Mouse (Mus musculus): ENCODE results near the gene Gsg1. TPM values are rescaled to one million over a fixed set of nuclear protein-coding genes. Genes with fewer than 3 reads are reported as not detected.

Gene Gsg1
- polyA plus RNA-seq, 1 experiment from 2014 or later, result 0.13 TPM

- Histone ChIP-seq H3K4me3 (ENCODE audit: low read depth, low read length) (no peak overlapping the region), H3K27ac (ENCODE audit: low read length) (no peak overlapping the region), H3K4me1 (ENCODE audit: control insufficient read depth, low read depth, low read length) (no peaks in the 10 kb centered on the region), H3K9me3 (replicated peaks; ENCODE audit: control insufficient read depth, low read length) (no peaks in the 10 kb centered on the region), H3K27me3 (ENCODE audit: control insufficient read depth, insufficient read depth, low read depth, low read length) (no peaks in the 10 kb centered on the region), H3K4me2 (ENCODE audit: low read depth, low read length) (no peak overlapping the region), H3K9ac (ENCODE audit: low read depth, low read length) (no peak overlapping the region), H3K36me3 (ENCODE audit: control insufficient read depth, insufficient read depth) (no peaks in the 10 kb centered on the region)
- WGBS (ENCODE audit: insufficient replicate concordance), result 45% methylated on average over 10 of the region's 10 CpGs
- ATAC-seq (ENCODE audit: low read depth), result no peak
Measured at GRCm38 (mm10) chr6:135279856-135280255, 25.7 kb upstream of the Gsg1 start.

GRCm38 (mm10) chr6:135279286-135279685 lies 25.1 kb upstream of the Gsg1 start:
- Histone ChIP-seq H3K27ac (ENCODE audit: low read length) (no peak overlapping the region), H3K27me3 (ENCODE audit: control insufficient read depth, insufficient read depth, low read depth, low read length) (no peaks in the 10 kb centered on the region), H3K36me3 (ENCODE audit: control insufficient read depth, insufficient read depth) (no peaks in the 10 kb centered on the region), H3K4me1 (ENCODE audit: control insufficient read depth, low read depth, low read length) (no peaks in the 10 kb centered on the region), H3K9ac (ENCODE audit: low read depth, low read length) (no peak overlapping the region), H3K9me3 (replicated peaks; ENCODE audit: control insufficient read depth, low read length) (no peaks in the 10 kb centered on the region), H3K4me2 (ENCODE audit: low read depth, low read length) (no peak overlapping the region), H3K4me3 (ENCODE audit: low read depth, low read length) (no peak overlapping the region)
- no peak for ATAC-seq (ENCODE audit: low read depth)
- 56% methylated on average over 5 of the region's 5 CpGs for WGBS (ENCODE audit: insufficient replicate concordance)

GRCm38 (mm10) chr6:135278302-135278701 lies 24.2 kb upstream of the Gsg1 start:
- 62% methylated on average over 6 of the region's 6 CpGs for WGBS (ENCODE audit: insufficient replicate concordance)
- no peaks in the 10 kb centered on the region for H3K4me1 ChIP-seq (ENCODE audit: control insufficient read depth, low read depth, low read length)

GRCm38 (mm10) chr6:135276474-135277295 lies 22.5 kb upstream of the Gsg1 start:
- Histone ChIP-seq H3K27ac (ENCODE audit: low read length) (no peak overlapping the region), H3K36me3 (ENCODE audit: control insufficient read depth, insufficient read depth) (no peaks in the 10 kb centered on the region), H3K9ac (ENCODE audit: low read depth, low read length) (no peak overlapping the region), H3K4me2 (ENCODE audit: low read depth, low read length) (no peak overlapping the region), H3K9me3 (replicated peaks; ENCODE audit: control insufficient read depth, low read length) (no peaks in the 10 kb centered on the region), H3K4me3 (ENCODE audit: low read depth, low read length) (no peak overlapping the region), H3K27me3 (ENCODE audit: control insufficient read depth, insufficient read depth, low read depth, low read length) (no peaks in the 10 kb centered on the region), H3K4me1 (ENCODE audit: control insufficient read depth, low read depth, low read length) (no peaks in the 10 kb centered on the region)
- WGBS (ENCODE audit: insufficient replicate concordance), result 51% methylated on average over 6 of the region's 6 CpGs
- no peak for ATAC-seq (ENCODE audit: low read depth)

More at GRCm38 (mm10) chr6:135278302-135278701, 24.2 kb upstream of the Gsg1 start:
- Histone ChIP-seq H3K9ac (ENCODE audit: low read depth, low read length) (no peak overlapping the region), H3K36me3 (ENCODE audit: control insufficient read depth, insufficient read depth) (no peaks in the 10 kb centered on the region), H3K4me3 (ENCODE audit: low read depth, low read length) (no peak overlapping the region), H3K4me2 (ENCODE audit: low read depth, low read length) (no peak overlapping the region), H3K27ac (ENCODE audit: low read length) (no peak overlapping the region), H3K27me3 (ENCODE audit: control insufficient read depth, insufficient read depth, low read depth, low read length) (no peaks in the 10 kb centered on the region), H3K9me3 (replicated peaks; ENCODE audit: control insufficient read depth, low read length) (no peaks in the 10 kb centered on the region)
- ATAC-seq (ENCODE audit: low read depth), result no peak

GRCm38 (mm10) chr6:135275231-135275630 lies 21.1 kb upstream of the Gsg1 start:
- no peaks in the 10 kb centered on the region for H3K36me3 ChIP-seq (ENCODE audit: control insufficient read depth, insufficient read depth)
- H3K4me2 ChIP-seq (ENCODE audit: low read depth, low read length), result no peak overlapping the region
- H3K4me1 ChIP-seq (ENCODE audit: control insufficient read depth, low read depth, low read length), result no peaks in the 10 kb centered on the region
- no peak for ATAC-seq (ENCODE audit: low read depth)
- 41% methylated on average over 4 of the region's 4 CpGs for WGBS (ENCODE audit: insufficient replicate concordance)
- H3K27me3 ChIP-seq (ENCODE audit: control insufficient read depth, insufficient read depth, low read depth, low read length), result no peaks in the 10 kb centered on the region
- no peak overlapping the region for H3K9ac ChIP-seq (ENCODE audit: low read depth, low read length)
- no peak overlapping the region for H3K4me3 ChIP-seq (ENCODE audit: low read depth, low read length)
- H3K27ac ChIP-seq (ENCODE audit: low read length), result no peak overlapping the region
- no peaks in the 10 kb centered on the region for H3K9me3 ChIP-seq (replicated peaks; ENCODE audit: control insufficient read depth, low read length)

- Histone ChIP-seq H3K27me3 (ENCODE audit: control insufficient read depth, insufficient read depth, low read depth, low read length) (no peaks in the 10 kb centered on the region), H3K27ac (ENCODE audit: low read length) (no peak overlapping the region), H3K9ac (ENCODE audit: low read depth, low read length) (no peak overlapping the region), H3K4me2 (ENCODE audit: low read depth, low read length) (no peak overlapping the region), H3K9me3 (replicated peaks; ENCODE audit: control insufficient read depth, low read length) (no peaks in the 10 kb centered on the region), H3K4me1 (ENCODE audit: control insufficient read depth, low read depth, low read length) (no peaks in the 10 kb centered on the region), H3K36me3 (ENCODE audit: control insufficient read depth, insufficient read depth) (no peaks in the 10 kb centered on the region), H3K4me3 (ENCODE audit: low read depth, low read length) (no peak overlapping the region)
- WGBS (ENCODE audit: insufficient replicate concordance), result 53% methylated on average over 6 of the region's 6 CpGs
- no peak for ATAC-seq (ENCODE audit: low read depth)
Measured at GRCm38 (mm10) chr6:135273066-135273465, 18.9 kb upstream of the Gsg1 start.

- Histone ChIP-seq H3K9ac (ENCODE audit: low read depth, low read length) (no peak overlapping the region), H3K4me1 (ENCODE audit: control insufficient read depth, low read depth, low read length) (no peaks in the 10 kb centered on the region), H3K9me3 (replicated peaks; ENCODE audit: control insufficient read depth, low read length) (no peaks in the 10 kb centered on the region), H3K27me3 (ENCODE audit: control insufficient read depth, insufficient read depth, low read depth, low read length) (no peaks in the 10 kb centered on the region), H3K27ac (ENCODE audit: low read length) (no peak overlapping the region), H3K4me3 (ENCODE audit: low read depth, low read length) (no peak overlapping the region), H3K4me2 (ENCODE audit: low read depth, low read length) (no peak overlapping the region), H3K36me3 (ENCODE audit: control insufficient read depth, insufficient read depth) (no peaks in the 10 kb centered on the region)
- ATAC-seq (ENCODE audit: low read depth), result no peak
- 43% methylated on average over 2 of the region's 2 CpGs for WGBS (ENCODE audit: insufficient replicate concordance)
Measured at GRCm38 (mm10) chr6:135271761-135272160, 17.6 kb upstream of the Gsg1 start.

GRCm38 (mm10) chr6:135269626-135270025 lies 15.5 kb upstream of the Gsg1 start:
- no peaks in the 10 kb centered on the region for H3K9me3 ChIP-seq (replicated peaks; ENCODE audit: control insufficient read depth, low read length)
- no peaks in the 10 kb centered on the region for H3K27me3 ChIP-seq (ENCODE audit: control insufficient read depth, insufficient read depth, low read depth, low read length)
- no peaks in the 10 kb centered on the region for H3K4me1 ChIP-seq (ENCODE audit: control insufficient read depth, low read depth, low read length)
- H3K4me3 ChIP-seq (ENCODE audit: low read depth, low read length), result no peak overlapping the region
- H3K9ac ChIP-seq (ENCODE audit: low read depth, low read length), result no peak overlapping the region
- 61% methylated on average over 6 of the region's 6 CpGs for WGBS (ENCODE audit: insufficient replicate concordance)
- no peak overlapping the region for H3K4me2 ChIP-seq (ENCODE audit: low read depth, low read length)
- no peak overlapping the region for H3K27ac ChIP-seq (ENCODE audit: low read length)
- no peak for ATAC-seq (ENCODE audit: low read depth)
- H3K36me3 ChIP-seq (ENCODE audit: control insufficient read depth, insufficient read depth), result no peaks in the 10 kb centered on the region

- H3K27me3 ChIP-seq (ENCODE audit: control insufficient read depth, insufficient read depth, low read depth, low read length), result no peaks in the 10 kb centered on the region
- no peak for ATAC-seq (ENCODE audit: low read depth)
- no peak overlapping the region for H3K4me2 ChIP-seq (ENCODE audit: low read depth, low read length)
- H3K9ac ChIP-seq (ENCODE audit: low read depth, low read length), result no peak overlapping the region
- H3K9me3 ChIP-seq (replicated peaks; ENCODE audit: control insufficient read depth, low read length), result no peaks in the 10 kb centered on the region
- H3K36me3 ChIP-seq (ENCODE audit: control insufficient read depth, insufficient read depth), result no peaks in the 10 kb centered on the region
- H3K4me3 ChIP-seq (ENCODE audit: low read depth, low read length), result no peak overlapping the region
- H3K4me1 ChIP-seq (ENCODE audit: control insufficient read depth, low read depth, low read length), result no peaks in the 10 kb centered on the region
- no peak overlapping the region for H3K27ac ChIP-seq (ENCODE audit: low read length)
Measured at GRCm38 (mm10) chr6:135268392-135268791, 14.2 kb upstream of the Gsg1 start.

All from liver, embryonic 16.5 days (tissue).